16 mouse cellular contexts compared by ENCODE assay signal in genomic region chr8:122124326-122124725, GRCm38 (mm10).
A peak's percentile ranks its signal among the peaks of the same experiment; 100 is the strongest.
DNase-seq lines count a peak whose midpoint lies in the region; TF ChIP-seq lines count a peak whose summit lies in the region.
"Had no signal": no experiment of that assay in that cellular context is flagged by ENCODE, and none has a peak within 500 bp of the region (broad histone marks: within the 10 kb centered on the region; RNA-seq: fewer than 3 reads in every experiment).

No protein-coding gene starts in this region.

- peaks cover 21% of the 10 kb centered on the region for H3K9me3 ChIP-seq in CH12.LX (replicated peaks; ENCODE audit: low read length)

- TF ChIP-seq RAD21 in CH12.LX (IDR thresholded peaks at IDR 0.05; ENCODE audit: low read depth, low read length) = no peak; the same call in none of the 2 replicates

- no peak overlapping the region for H3K4me2 ChIP-seq in CH12.LX (ENCODE audit: insufficient read depth, low read depth, poor library complexity, severe bottlenecking)
- H3K4me2 ChIP-seq: heart, embryonic 13.5 days; hindbrain, embryonic 12.5 days; kidney, embryonic 15.5 days; limb, embryonic 12.5 days had no signal

- H3K36me3 ChIP-seq in liver, adult 2 months (ENCODE audit: control insufficient read depth, insufficient read depth, low read length) = no peaks in the 10 kb centered on the region
- no peaks in the 10 kb centered on the region for H3K36me3 ChIP-seq in CH12.LX (replicated peaks in 1 of 2; ENCODE audit: control insufficient read depth in 1 of 2, insufficient read depth in 1 of 2, low read length in 1 of 2)
- H3K36me3 ChIP-seq: heart, embryonic 13.5 days; hindbrain, embryonic 12.5 days; kidney, embryonic 15.5 days; limb, embryonic 12.5 days had no signal

- 90% methylated on average over 3 of the region's 3 CpGs for WGBS in liver, adult 2 months

- intact Hi-C loops in gastrocnemius, adult 2 months (cut with DNase I) = no loop called here

- dilution Hi-C loops in CH12.LX (cut with MboI; ENCODE audit: extremely low pct_ligation_motif_present, extremely low pct_unique_long_range_greater_than_20kb, low sequenced_read_pairs) = no loop called here

- no peak for DNase-seq in gastrocnemius, adult 2 months
- no peak for DNase-seq in gastrocnemius, adult 8-10 months (ENCODE audit: low spot score in 2 of 2)
- DNase-seq in liver, adult 2 months (ENCODE audit: extremely low read depth, low read depth, low spot score) = no peak
- no peak for DNase-seq in liver
- no peak for DNase-seq in CH12.LX (ENCODE audit: extremely low read depth)
- DNase-seq in right cerebral cortex, postnatal 4 days = no peak
- no peak for DNase-seq in urinary bladder, postnatal 36 days (ENCODE audit: low spot score in 2 of 2)
- DNase-seq: cerebellum, adult 11-12 months; embryo, embryonic 11 days; gastrocnemius, postnatal 14 days; midbrain, embryonic 14.5 days had no signal

- TF ChIP-seq EP300 in CH12.LX (IDR thresholded peaks at IDR 0.05; ENCODE audit: low read length) = no peak

- no peak overlapping the region for H3K27ac ChIP-seq in gastrocnemius, adult 2 months
- H3K27ac ChIP-seq in liver, adult 2 months (replicated peaks; ENCODE audit: insufficient read depth, low read depth, low read length) = no peak overlapping the region
- no peak overlapping the region for H3K27ac ChIP-seq in CH12.LX (ENCODE audit: insufficient read depth, low read depth)
- H3K27ac ChIP-seq in embryonic fibroblast, embryonic 13.5 days (ENCODE audit: insufficient read depth, low read length) = no peak overlapping the region
- H3K27ac ChIP-seq: heart, embryonic 13.5 days; hindbrain, embryonic 12.5 days; kidney, embryonic 15.5 days; limb, embryonic 12.5 days had no signal

- in situ Hi-C loops in CH12.LX (cut with MboI; ENCODE audit: low pct_ligation_motif_present, low pct_unique_long_range_greater_than_20kb, low sequenced_read_pairs) = no loop called here

- no peak overlapping the region for H3K9ac ChIP-seq in liver, adult 2 months (ENCODE audit: low read depth, low read length)
- no peak overlapping the region for H3K9ac ChIP-seq in CH12.LX (ENCODE audit: insufficient read depth, low read depth)
- H3K9ac ChIP-seq: heart, embryonic 13.5 days; hindbrain, embryonic 12.5 days; kidney, embryonic 15.5 days; limb, embryonic 12.5 days had no signal

- no peaks in the 10 kb centered on the region for H3K27me3 ChIP-seq in liver, adult 2 months (ENCODE audit: control insufficient read depth, insufficient read depth, low read length)
- peaks cover 31% of the 10 kb centered on the region for H3K27me3 ChIP-seq in CH12.LX (replicated peaks)
- H3K27me3 ChIP-seq: kidney, embryonic 15.5 days; limb, embryonic 12.5 days had no signal

- no peaks in the 10 kb centered on the region for H3K4me1 ChIP-seq in liver, adult 2 months (ENCODE audit: control insufficient read depth, insufficient read depth, low read length)
- peaks cover 0 to 7% of the 10 kb centered on the region in 2 experiments; a peak in 2 of 4 replicates for H3K4me1 ChIP-seq in CH12.LX (ENCODE audit: control insufficient read depth in 1 of 2, insufficient read depth in 2 of 2)
- no peaks in the 10 kb centered on the region for H3K4me1 ChIP-seq in embryonic fibroblast, embryonic 13.5 days (ENCODE audit: control insufficient read depth, insufficient read depth, low read length)
- H3K4me1 ChIP-seq: limb, embryonic 12.5 days had no signal

- TF ChIP-seq CTCF in gastrocnemius, adult 2 months (IDR thresholded peaks at IDR 0.05) = peak; percentile 44
- peak; percentile 27; the same call in 1 of the 2 replicates for TF ChIP-seq CTCF in liver, adult 2 months (IDR thresholded peaks at IDR 0.05; ENCODE audit: low read depth, low read length)
- TF ChIP-seq CTCF in CH12.LX (conservative IDR thresholded peaks at IDR 0.05 in 1 of 2, IDR thresholded peaks at IDR 0.05 in 1 of 2; ENCODE audit: low read depth in 2 of 2, low read length in 2 of 2) = peak in 1 of 2 experiments; percentile 36; a peak in 2 of 4 replicates
- TF ChIP-seq CTCF in embryonic fibroblast, embryonic 13.5 days (IDR thresholded peaks at IDR 0.05; ENCODE audit: borderline replicate concordance, insufficient read depth, low read length) = 0 out of 2 replicates have a peak, but pooled peaks have one; percentile 3

- TF ChIP-seq POLR2A in liver, adult 2 months (IDR thresholded peaks at IDR 0.05; ENCODE audit: extremely low read depth, insufficient read depth, low read length) = no peak
- no peak for TF ChIP-seq POLR2A in CH12.LX (IDR thresholded peaks at IDR 0.05; ENCODE audit: low read depth, low read length)
- no peak for TF ChIP-seq POLR2A in embryonic fibroblast, embryonic 13.5 days (IDR thresholded peaks at IDR 0.05; ENCODE audit: low read depth, low read length)

- no peak overlapping the region for H3K4me3 ChIP-seq in gastrocnemius, adult 2 months
- no peak overlapping the region for H3K4me3 ChIP-seq in liver, adult 2 months (ENCODE audit: insufficient read depth, low read depth, low read length)
- H3K4me3 ChIP-seq in CH12.LX (replicated peaks in 1 of 3; ENCODE audit: low read depth in 2 of 3, low read length in 2 of 3, poor library complexity in 1 of 3) = no peak overlapping the region
- H3K4me3 ChIP-seq in embryonic fibroblast, embryonic 13.5 days (ENCODE audit: insufficient read depth, low read length) = no peak overlapping the region
- H3K4me3 ChIP-seq: heart, embryonic 13.5 days; hindbrain, embryonic 12.5 days; kidney, embryonic 15.5 days; limb, embryonic 12.5 days had no signal

- H3K79me2 ChIP-seq in liver, adult 2 months (ENCODE audit: control insufficient read depth, insufficient read depth, low read length) = no peaks in the 10 kb centered on the region
- no peaks in the 10 kb centered on the region for H3K79me2 ChIP-seq in CH12.LX (replicated peaks; ENCODE audit: control insufficient read depth, extremely low read depth, insufficient read depth, poor library complexity, severe bottlenecking)

TF ChIP-seq in CH12.LX, 34 proteins besides CTCF, POLR2A, EP300 and RAD21:
- peak; percentile 36 for TF ChIP-seq ELF1 (IDR thresholded peaks at IDR 0.05; ENCODE audit: low read depth, low read length)
- TF ChIP-seq ETS1 (conservative IDR thresholded peaks at IDR 0.05; ENCODE audit: low read depth, low read length) = no peak
